Mouse (Mus musculus): ENCODE results near the gene Plek.

- TF ChIP-seq CTCF (IDR thresholded peaks at IDR 0.05; ENCODE audit: low read depth, low read length) (no peak), EP300 (IDR thresholded peaks at IDR 0.05; ENCODE audit: insufficient read depth, low read depth, low read length) (no peak), POLR2A (IDR thresholded peaks at IDR 0.05; ENCODE audit: insufficient read depth, low read length) (no peak)
Measured at GRCm38 (mm10) chr11:16992880-16993279, 59.3 kb downstream of the Plek start.
